Mouse (Mus musculus): ENCODE results near the gene Selenoh. TPM values are rescaled to one million over a fixed set of nuclear protein-coding genes. Genes with fewer than 3 reads are reported as not detected.

Gene Selenoh
- total and polyA plus RNA-seq, 3 experiments: 19.6 to 28.0 (median 21.8) TPM

DNA sequence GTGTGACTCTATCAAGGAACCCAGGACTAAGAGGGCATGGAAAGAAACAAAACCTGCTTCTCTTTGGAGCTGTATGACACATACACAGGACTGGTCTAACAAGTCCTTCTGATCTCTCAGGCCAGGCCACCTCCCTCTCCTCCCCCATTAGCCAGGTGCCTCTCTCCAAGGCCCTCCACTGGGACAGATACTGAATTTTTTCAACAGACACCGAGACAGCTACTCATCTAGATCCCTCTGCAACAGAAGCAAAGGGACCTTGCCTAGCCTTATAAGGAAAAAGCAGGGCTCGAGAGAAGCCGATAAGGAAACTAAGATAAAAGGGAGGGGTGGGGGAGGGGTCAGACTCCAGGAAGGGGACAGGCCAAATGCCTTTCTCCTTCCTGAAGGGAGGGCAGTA, 37.6 kb downstream of the Selenoh start:
- H3K4me3 ChIP-seq: peak overlapping the region; percentile 9; the same call in 1 of the 2 replicates
- peak overlapping the region; percentile 87 for H3K27ac ChIP-seq
- WGBS: 0% methylated on average over 3 of the region's 3 CpGs
- TF ChIP-seq POLR2A (IDR thresholded peaks at IDR 0.05; ENCODE audit: insufficient read depth, low read depth, low read length) (no peak), CTCF (IDR thresholded peaks at IDR 0.05) (no peak), EP300 (IDR thresholded peaks at IDR 0.05; ENCODE audit: insufficient read depth, low read depth, low read length) (0 out of 2 replicates have a peak, but pooled peaks have one; percentile 26)
- no peak for DNase-seq
- intact Hi-C loops (cut with DNase I): loop anchor here (2.0 kb wide), 1 partner anchor 18 kb away; the partner anchor contains the start of gene Ctnnd1
- H3K36me3 ChIP-seq (ENCODE audit: control insufficient read depth, insufficient read depth, low read length): peaks cover 69% of the 10 kb centered on the region
- H3K9ac ChIP-seq (ENCODE audit: low read depth, low read length): peak overlapping the region; percentile 53
- peaks cover 44% of the 10 kb centered on the region for H3K4me1 ChIP-seq (ENCODE audit: control insufficient read depth, insufficient read depth, low read length)
- H3K27me3 ChIP-seq (ENCODE audit: control insufficient read depth, insufficient read depth, low read length): no peaks in the 10 kb centered on the region
- H3K79me2 ChIP-seq (replicated peaks; ENCODE audit: control insufficient read depth, insufficient read depth, low read length): peaks cover 5% of the 10 kb centered on the region

DNA sequence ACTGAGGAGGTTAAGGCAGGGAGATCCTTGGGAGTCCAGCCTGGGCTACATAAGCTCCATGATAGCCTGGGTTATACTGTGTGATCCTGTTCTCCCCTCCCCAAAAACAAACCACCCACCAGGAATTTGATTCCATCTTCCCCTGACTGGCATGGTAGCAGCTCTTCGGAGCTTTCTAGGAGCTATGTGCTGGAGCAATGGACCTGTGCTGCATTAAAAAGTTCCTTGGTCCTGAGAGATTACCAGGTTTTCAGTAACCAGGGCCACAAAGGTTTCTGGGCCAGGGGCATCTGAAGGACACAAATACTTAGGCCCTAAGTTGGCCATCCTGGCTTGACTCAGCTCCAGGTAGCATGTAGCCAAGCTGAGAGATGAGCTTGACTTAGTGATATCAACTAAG, 38.6 kb downstream of the Selenoh start:
- intact Hi-C loops (cut with DNase I): loop anchor here (2.0 kb wide), 1 partner anchor 19 kb away; the partner anchor contains the start of gene Ctnnd1
- WGBS: 85% methylated on average over 1 of the region's 1 CpGs

DNA sequence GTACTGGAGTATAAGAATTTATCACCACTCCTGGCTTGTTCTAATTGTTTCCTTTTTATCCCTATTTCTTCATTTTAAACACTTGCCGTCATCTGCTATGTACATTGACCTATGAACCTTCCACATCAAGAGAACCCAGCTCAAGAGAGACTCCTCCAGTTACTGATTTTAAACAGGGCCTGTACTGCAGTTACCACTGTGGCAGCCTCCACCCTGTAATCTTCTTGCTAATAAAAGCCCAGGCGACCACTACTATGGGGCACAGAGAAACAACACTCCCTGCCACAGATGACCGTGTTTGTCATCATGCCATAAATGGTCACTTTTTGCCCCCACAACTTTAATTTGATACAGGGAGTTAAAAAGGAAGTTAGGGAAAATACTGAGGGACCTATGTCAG, 43.5 kb downstream of the Selenoh start:
- H3K36me3 ChIP-seq (ENCODE audit: control insufficient read depth, insufficient read depth, low read length): peaks cover 75% of the 10 kb centered on the region
- TF ChIP-seq EP300 (IDR thresholded peaks at IDR 0.05; ENCODE audit: insufficient read depth, low read depth, low read length): no peak
- TF ChIP-seq CTCF (IDR thresholded peaks at IDR 0.05): no peak
- no peak for TF ChIP-seq POLR2A (IDR thresholded peaks at IDR 0.05; ENCODE audit: insufficient read depth, low read depth, low read length)
- peaks cover 8% of the 10 kb centered on the region for H3K79me2 ChIP-seq (replicated peaks; ENCODE audit: control insufficient read depth, insufficient read depth, low read length)
- H3K9ac ChIP-seq (ENCODE audit: low read depth, low read length): 0 out of 2 replicates have a peak overlapping the region, but pooled peaks have one; percentile 34
- H3K4me3 ChIP-seq: no peak overlapping the region
- H3K4me1 ChIP-seq (ENCODE audit: control insufficient read depth, insufficient read depth, low read length): peaks cover 32% of the 10 kb centered on the region
- intact Hi-C loops (cut with DNase I): no loop called here
- no peaks in the 10 kb centered on the region for H3K27me3 ChIP-seq (ENCODE audit: control insufficient read depth, insufficient read depth, low read length)
- WGBS: 28% methylated on average over 3 of the region's 3 CpGs
- H3K27ac ChIP-seq: peak overlapping the region; percentile 6; the same call in 1 of the 2 replicates
- DNase-seq: no peak

More for the DNA sequence above, 38.6 kb downstream of the Selenoh start:
- peaks cover 2% of the 10 kb centered on the region for H3K79me2 ChIP-seq (replicated peaks; ENCODE audit: control insufficient read depth, insufficient read depth, low read length)
- H3K36me3 ChIP-seq (ENCODE audit: control insufficient read depth, insufficient read depth, low read length): peaks cover 68% of the 10 kb centered on the region
- H3K27ac ChIP-seq: peak overlapping the region; percentile 87
- H3K4me3 ChIP-seq: no peak overlapping the region
- H3K27me3 ChIP-seq (ENCODE audit: control insufficient read depth, insufficient read depth, low read length): no peaks in the 10 kb centered on the region
- no peak for DNase-seq
- peaks cover 46% of the 10 kb centered on the region for H3K4me1 ChIP-seq (ENCODE audit: control insufficient read depth, insufficient read depth, low read length)
- H3K9ac ChIP-seq (ENCODE audit: low read depth, low read length): no peak overlapping the region
- no peak for TF ChIP-seq EP300 (IDR thresholded peaks at IDR 0.05; ENCODE audit: insufficient read depth, low read depth, low read length)
- no peak for TF ChIP-seq POLR2A (IDR thresholded peaks at IDR 0.05; ENCODE audit: insufficient read depth, low read depth, low read length)
- TF ChIP-seq CTCF (IDR thresholded peaks at IDR 0.05): no peak

DNA sequence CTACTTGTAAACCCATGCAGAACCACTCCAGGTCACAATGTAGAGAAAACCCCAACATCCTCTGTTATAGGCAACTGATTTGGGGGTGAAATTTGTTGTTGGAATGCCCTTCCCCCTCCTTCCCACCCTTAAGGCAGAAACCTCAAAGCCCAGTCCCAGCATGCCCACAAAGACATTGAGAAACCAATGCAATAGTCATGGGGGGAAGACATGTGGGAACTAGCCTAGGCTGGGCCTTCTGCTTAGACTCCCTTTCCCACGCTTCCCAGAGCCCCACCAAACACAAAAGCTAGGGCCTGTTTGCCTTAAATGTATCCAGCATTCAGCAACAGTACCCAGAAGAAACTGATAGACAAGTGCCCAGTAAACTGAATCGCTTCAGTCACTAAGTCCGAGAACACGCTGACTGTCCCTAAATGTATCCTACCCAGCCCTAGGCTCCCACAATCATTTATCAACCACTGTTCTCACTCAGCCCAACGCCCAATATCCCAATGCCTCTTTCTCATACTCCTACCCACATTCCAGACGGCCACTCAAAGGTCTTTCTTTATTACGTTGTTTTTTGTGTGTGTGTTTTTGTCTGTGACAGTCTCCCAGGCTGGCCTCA, 44.1 kb downstream of the Selenoh start:
- H3K9ac ChIP-seq (ENCODE audit: low read depth, low read length): no peak overlapping the region
- peaks cover 8% of the 10 kb centered on the region for H3K79me2 ChIP-seq (replicated peaks; ENCODE audit: control insufficient read depth, insufficient read depth, low read length)
- 70% methylated on average over 7 of the region's 7 CpGs for WGBS
- H3K4me3 ChIP-seq: no peak overlapping the region
- no peak for DNase-seq
- H3K27ac ChIP-seq: no peak overlapping the region; the same call in 1 of the 2 replicates
- peaks cover 28% of the 10 kb centered on the region for H3K4me1 ChIP-seq (ENCODE audit: control insufficient read depth, insufficient read depth, low read length)
- no peaks in the 10 kb centered on the region for H3K27me3 ChIP-seq (ENCODE audit: control insufficient read depth, insufficient read depth, low read length)
- intact Hi-C loops (cut with DNase I): no loop called here
- peaks cover 75% of the 10 kb centered on the region for H3K36me3 ChIP-seq (ENCODE audit: control insufficient read depth, insufficient read depth, low read length)
- TF ChIP-seq POLR2A (IDR thresholded peaks at IDR 0.05; ENCODE audit: insufficient read depth, low read depth, low read length): no peak
- no peak for TF ChIP-seq CTCF (IDR thresholded peaks at IDR 0.05)
- no peak for TF ChIP-seq EP300 (IDR thresholded peaks at IDR 0.05; ENCODE audit: insufficient read depth, low read depth, low read length)

DNA sequence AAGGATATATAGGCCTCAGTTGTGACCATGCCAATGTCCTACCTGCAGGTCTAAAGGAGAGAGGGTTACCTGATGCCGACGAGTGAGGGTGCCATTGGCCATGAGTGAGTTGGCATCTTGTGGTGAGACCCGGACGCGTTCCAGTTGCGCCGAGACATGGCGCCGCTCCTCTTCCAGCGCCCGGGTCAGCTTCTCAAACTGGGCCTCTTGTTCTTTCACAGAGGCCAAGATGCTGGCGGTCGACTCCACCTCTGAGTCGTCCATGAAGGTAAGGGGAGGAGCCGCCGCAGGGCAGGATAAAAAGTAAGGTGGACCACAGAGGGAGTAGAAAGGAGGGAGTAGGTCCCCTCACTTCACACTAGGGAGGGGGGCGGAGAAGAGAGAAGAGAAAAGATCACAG, 46.4 kb downstream of the Selenoh start:
- H3K36me3 ChIP-seq (ENCODE audit: control insufficient read depth, insufficient read depth, low read length): peaks cover 70% of the 10 kb centered on the region
- peaks cover 6% of the 10 kb centered on the region for H3K79me2 ChIP-seq (replicated peaks; ENCODE audit: control insufficient read depth, insufficient read depth, low read length)
- WGBS: 91% methylated on average over 17 of the region's 17 CpGs
- no peaks in the 10 kb centered on the region for H3K27me3 ChIP-seq (ENCODE audit: control insufficient read depth, insufficient read depth, low read length)
- H3K27ac ChIP-seq: peak overlapping the region; percentile 58
- no peak overlapping the region for H3K4me3 ChIP-seq
- TF ChIP-seq EP300 (IDR thresholded peaks at IDR 0.05; ENCODE audit: insufficient read depth, low read depth, low read length) (no peak), POLR2A (IDR thresholded peaks at IDR 0.05; ENCODE audit: insufficient read depth, low read depth, low read length) (no peak), CTCF (IDR thresholded peaks at IDR 0.05) (no peak)
- H3K9ac ChIP-seq (ENCODE audit: low read depth, low read length): peak overlapping the region; percentile 54; the same call in 1 of the 2 replicates
- peaks cover 30% of the 10 kb centered on the region for H3K4me1 ChIP-seq (ENCODE audit: control insufficient read depth, insufficient read depth, low read length)
- intact Hi-C loops (cut with DNase I): no loop called here
- no peak for DNase-seq

All from heart, adult 2 months (tissue).